Mouse (Mus musculus): ENCODE data around the gene Atp7b. TPM values are rescaled to one million over a fixed set of nuclear protein-coding genes. Genes with fewer than 3 reads are reported as not detected.

Atp7b gene
- total and polyA plus RNA-seq, 3 experiments, result 29.4 to 32.5 TPM; not detected in 1

DNA sequence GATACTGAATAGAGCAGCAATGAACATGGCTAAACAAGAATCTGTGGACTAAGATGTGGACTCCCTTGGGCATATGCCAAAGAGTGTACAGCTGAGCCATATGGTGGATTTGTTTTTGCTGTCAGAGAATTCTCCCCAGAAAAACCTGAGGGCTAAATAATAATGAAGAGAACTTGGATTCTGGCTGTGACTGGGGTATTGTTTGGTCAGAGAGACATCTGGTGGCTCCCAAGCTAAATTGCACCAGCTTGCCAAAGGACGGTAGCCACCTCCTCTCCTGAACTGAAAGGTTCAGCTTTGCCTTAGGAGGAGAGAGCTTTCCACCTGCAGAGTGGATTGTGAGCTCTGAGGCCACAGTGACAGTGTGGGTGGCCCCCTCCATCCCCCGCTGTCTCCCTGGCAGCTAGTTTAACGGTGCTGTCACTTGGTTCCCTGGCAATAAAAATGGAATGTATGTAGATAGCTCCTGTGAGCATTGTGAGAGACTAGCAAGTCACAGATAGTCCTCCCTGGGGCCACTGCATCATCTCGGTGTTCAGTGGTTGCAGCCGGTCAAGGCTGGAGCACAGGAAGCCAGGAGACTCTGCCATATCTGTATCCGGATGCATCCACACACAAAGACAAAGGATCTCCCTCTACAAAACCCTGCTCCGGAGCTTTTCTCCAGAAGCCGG, 78.3 kb downstream of the Atp7b start:
- H3K27me3 ChIP-seq (ENCODE audit: control insufficient read depth in 1 of 2, insufficient read depth in 2 of 2, low read length in 2 of 2), result no peaks in the 10 kb centered on the region
- H3K9ac ChIP-seq (ENCODE audit: control insufficient read depth, low read depth, low read length, poor library complexity, severe bottlenecking), result no peak overlapping the region
- no peaks in the 10 kb centered on the region for H3K9me3 ChIP-seq (replicated peaks; ENCODE audit: insufficient read depth, low read length)
- no peaks in the 10 kb centered on the region for H3K79me2 ChIP-seq (ENCODE audit: control insufficient read depth, insufficient read depth, low read length, poor library complexity)
- no peaks in the 10 kb centered on the region for H3K4me1 ChIP-seq (ENCODE audit: control insufficient read depth in 1 of 2, insufficient read depth in 2 of 2, low read length in 2 of 2)
- DNase-seq (ENCODE audit: low read depth, low spot score), result no peak
- no peak overlapping the region for H3K4me3 ChIP-seq (ENCODE audit: control insufficient read depth in 1 of 2, insufficient read depth in 1 of 2, low read depth in 2 of 2, low read length in 2 of 2)
- no peak overlapping the region for H3K27ac ChIP-seq (ENCODE audit: control insufficient read depth, low read depth, low read length)
- H3K36me3 ChIP-seq (ENCODE audit: control insufficient read depth in 1 of 2, insufficient read depth in 2 of 2, low read length in 2 of 2), result no peaks in the 10 kb centered on the region
- TF ChIP-seq USF2 (IDR thresholded peaks at IDR 0.05; ENCODE audit: borderline replicate concordance in 1 of 2, insufficient read depth in 1 of 2, low read depth in 1 of 2, low read length in 2 of 2) (no peak), RCOR1 (IDR thresholded peaks at IDR 0.05; ENCODE audit: low read depth, low read length) (no peak), KAT2A (conservative IDR thresholded peaks at IDR 0.05; ENCODE audit: low read depth, low read length) (no peak), ETS1 (IDR thresholded peaks at IDR 0.05; ENCODE audit: low read depth, low read length) (no peak), CTCF (IDR thresholded peaks at IDR 0.05 in 2 of 3, conservative IDR thresholded peaks at IDR 0.05 in 1 of 3; ENCODE audit: control insufficient read depth in 1 of 3, insufficient read depth in 1 of 3, low read depth in 2 of 3, low read length in 3 of 3, poor library complexity in 1 of 3, severe bottlenecking in 1 of 3) (peak; percentile 9 to 32 (median 21); a peak in 3 of 6 replicates), GATA1 (IDR thresholded peaks at IDR 0.05; ENCODE audit: low read depth, low read length) (no peak), RAD21 (IDR thresholded peaks at IDR 0.05; ENCODE audit: low read depth, low read length) (peak; percentile 41), SMC3 (IDR thresholded peaks at IDR 0.05; ENCODE audit: low read depth, low read length) (peak; percentile 38), CHD2 (IDR thresholded peaks at IDR 0.05; ENCODE audit: low read length) (no peak), MYB (IDR thresholded peaks at IDR 0.05; ENCODE audit: low read depth, low read length) (no peak), NRF1 (IDR thresholded peaks at IDR 0.05; ENCODE audit: insufficient read depth, low read depth, low read length, poor library complexity, severe bottlenecking) (no peak), GABPA (IDR thresholded peaks at IDR 0.05; ENCODE audit: low read depth, low read length) (no peak), SIN3A (IDR thresholded peaks at IDR 0.05; ENCODE audit: low read length) (no peak), ZMIZ1 (IDR thresholded peaks at IDR 0.05; ENCODE audit: low read depth, low read length) (no peak), BHLHE40 (IDR thresholded peaks at IDR 0.05; ENCODE audit: borderline replicate concordance, low read depth, low read length) (no peak)

DNA sequence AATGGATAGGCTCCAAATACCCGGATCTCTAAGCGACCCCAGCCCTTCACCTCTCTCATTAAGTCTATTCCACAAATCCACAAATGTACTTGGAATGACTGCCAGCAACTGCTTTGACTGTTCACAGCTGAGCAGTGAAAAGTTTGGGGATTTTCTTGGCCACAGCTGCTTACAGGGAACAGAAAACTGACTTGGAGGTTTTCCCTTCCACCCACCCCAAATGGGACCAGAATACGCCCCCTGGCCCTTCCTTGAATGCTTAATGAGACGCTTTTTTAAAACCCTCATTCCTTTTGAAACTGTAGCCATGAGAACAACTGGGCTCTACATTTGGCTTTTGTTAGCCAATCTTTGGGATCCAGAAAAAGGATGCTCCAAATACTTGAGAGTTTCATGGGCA, 81.9 kb downstream of the Atp7b start:
- Histone ChIP-seq H3K9ac (ENCODE audit: control insufficient read depth, low read depth, low read length, poor library complexity, severe bottlenecking) (no peak overlapping the region), H3K4me1 (ENCODE audit: control insufficient read depth in 1 of 2, insufficient read depth in 2 of 2, low read length in 2 of 2) (no peaks in the 10 kb centered on the region), H3K36me3 (ENCODE audit: control insufficient read depth in 1 of 2, insufficient read depth in 2 of 2, low read length in 2 of 2) (no peaks in the 10 kb centered on the region), H3K27me3 (ENCODE audit: control insufficient read depth in 1 of 2, insufficient read depth in 2 of 2, low read length in 2 of 2) (no peaks in the 10 kb centered on the region), H3K9me3 (replicated peaks; ENCODE audit: insufficient read depth, low read length) (no peaks in the 10 kb centered on the region), H3K79me2 (ENCODE audit: control insufficient read depth, insufficient read depth, low read length, poor library complexity) (no peaks in the 10 kb centered on the region), H3K27ac (ENCODE audit: control insufficient read depth, low read depth, low read length) (no peak overlapping the region), H3K4me3 (ENCODE audit: control insufficient read depth in 1 of 2, insufficient read depth in 1 of 2, low read depth in 2 of 2, low read length in 2 of 2) (no peak overlapping the region)
- TF ChIP-seq UBTF (IDR thresholded peaks at IDR 0.05; ENCODE audit: borderline replicate concordance, insufficient read depth, low read depth, low read length) (no peak), POLR2AphosphoS5 (IDR thresholded peaks at IDR 0.05; ENCODE audit: borderline replicate concordance, low read depth, low read length) (no peak), POLR2AphosphoS2 (IDR thresholded peaks at IDR 0.05; ENCODE audit: low read length) (no peak), ZKSCAN1 (IDR thresholded peaks at IDR 0.05; ENCODE audit: low read depth, low read length) (no peak), CHD1 (IDR thresholded peaks at IDR 0.05; ENCODE audit: low read depth, low read length) (no peak), MAFK (IDR thresholded peaks at IDR 0.05; ENCODE audit: borderline replicate concordance, low read depth, low read length) (no peak), SMC3 (IDR thresholded peaks at IDR 0.05; ENCODE audit: low read depth, low read length) (no peak), POLR2A (IDR thresholded peaks at IDR 0.05; ENCODE audit: control insufficient read depth in 1 of 2, insufficient read depth in 1 of 2, low read depth in 1 of 2, low read length in 2 of 2, poor library complexity in 1 of 2) (no peak), NRF1 (IDR thresholded peaks at IDR 0.05; ENCODE audit: insufficient read depth, low read depth, low read length, poor library complexity, severe bottlenecking) (no peak), USF1 (IDR thresholded peaks at IDR 0.05; ENCODE audit: low read depth, low read length) (no peak), BHLHE40 (IDR thresholded peaks at IDR 0.05; ENCODE audit: borderline replicate concordance, low read depth, low read length) (no peak), E2F4 (IDR thresholded peaks at IDR 0.05; ENCODE audit: borderline replicate concordance, low read depth, low read length) (no peak), JUND (IDR thresholded peaks at IDR 0.05; ENCODE audit: low read depth, low read length) (no peak), MEF2A (IDR thresholded peaks at IDR 0.05; ENCODE audit: extremely low read depth, insufficient replicate concordance, low read depth, low read length, poor library complexity, severe bottlenecking) (no peak), MYB (IDR thresholded peaks at IDR 0.05; ENCODE audit: low read depth, low read length) (no peak)
- DNase-seq (ENCODE audit: low read depth, low spot score), result no peak
